Comparison of ENCODE assay signal across 16 mouse cellular contexts in the genomic region with DNA sequence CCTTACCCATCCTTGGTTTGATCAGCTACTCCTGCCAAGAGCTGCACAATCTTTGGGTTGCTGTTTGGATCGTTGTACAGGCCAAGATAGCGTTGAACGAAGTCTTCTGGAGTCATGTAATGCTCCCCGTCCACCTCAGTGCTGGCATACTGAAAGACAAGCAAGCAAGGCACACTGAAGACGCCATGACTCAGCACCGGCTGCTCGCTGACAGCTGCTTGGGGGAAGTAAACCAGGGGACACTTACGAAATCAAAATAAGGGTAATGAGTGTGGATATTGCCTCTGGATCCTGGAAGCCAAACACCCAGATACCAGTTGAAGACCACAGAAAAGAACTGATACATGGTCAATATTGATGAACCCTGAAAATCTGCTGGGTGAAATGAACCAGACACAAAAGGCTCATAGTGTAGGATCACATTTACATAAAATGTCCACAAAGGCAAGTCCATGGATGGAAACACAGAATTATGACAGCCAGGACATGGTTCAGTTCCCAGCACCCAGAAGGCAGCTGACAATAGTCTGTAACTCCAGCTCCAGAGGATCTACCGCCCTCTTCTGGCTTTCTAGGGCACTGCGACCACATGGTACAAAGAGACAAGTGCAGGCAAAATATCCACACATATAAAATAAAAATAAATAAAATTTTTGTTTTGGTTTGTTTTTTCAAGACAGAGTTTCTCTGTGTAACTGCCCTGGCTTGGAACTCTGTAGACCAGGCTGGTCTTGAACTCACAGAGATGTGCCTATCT. TPM values are rescaled to one million over a fixed set of nuclear protein-coding genes. Genes with fewer than 3 reads are reported as not detected.
DNase-seq lines count a peak whose midpoint lies in the region; ATAC-seq and TF ChIP-seq lines count a peak whose summit lies in the region.
"Had no signal": no experiment of that assay in that cellular context is flagged by ENCODE, and none has a peak within 500 bp of the region (broad histone marks: within the 10 kb centered on the region; RNA-seq: fewer than 3 reads in every experiment).

No protein-coding gene starts in this region.

- DNase-seq in gastrocnemius, adult 2 months = peak; percentile 60
- no peak for DNase-seq in gastrocnemius, postnatal 36 days
- DNase-seq in liver, embryonic 14.5 days (ENCODE audit: low read depth in 3 of 3, low spot score in 3 of 3) = no peak
- DNase-seq in liver = no peak
- peak; percentile 9 for DNase-seq in T-cell, adult 2 months (ENCODE audit: low spot score)
- peak; percentile 47 for DNase-seq in skeletal muscle tissue, adult 2 months (ENCODE audit: low read depth, low spot score)
- no peak for DNase-seq in retina, embryonic 14.5 days (ENCODE audit: low spot score)
- DNase-seq: gastrocnemius, postnatal 25 days; heart, postnatal 4 days; thymus, adult 2 months had no signal

- 0 out of 2 replicates have a peak overlapping the region, but pooled peaks have one; percentile 3 for H3K4me3 ChIP-seq in gastrocnemius, adult 2 months
- H3K4me3 ChIP-seq in liver, embryonic 14.5 days (ENCODE audit: insufficient read depth in 1 of 2, low read depth in 2 of 2, low read length in 2 of 2) = no peak overlapping the region
- H3K4me3 ChIP-seq in midbrain, embryonic 16.5 days (ENCODE audit: low read depth, low read length) = no peak overlapping the region
- H3K4me3 ChIP-seq: embryonic facial prominence, embryonic 13.5 days; intestine, embryonic 15.5 days; limb, embryonic 10.5 days had no signal

- no peak for ATAC-seq in liver, embryonic 14.5 days (ENCODE audit: insufficient read depth)
- ATAC-seq in midbrain, embryonic 16.5 days = no peak
- ATAC-seq: forebrain, embryonic 14.5 days; intestine, embryonic 15.5 days; lung, postnatal 0 days had no signal

- no peak overlapping the region for H3K4me2 ChIP-seq in liver, embryonic 14.5 days (ENCODE audit: low read depth)
- H3K4me2 ChIP-seq in midbrain, embryonic 16.5 days (ENCODE audit: low read length) = no peak overlapping the region
- H3K4me2 ChIP-seq: embryonic facial prominence, embryonic 13.5 days; intestine, embryonic 15.5 days had no signal

- TF ChIP-seq CTCF in gastrocnemius, adult 2 months (IDR thresholded peaks at IDR 0.05) = peak; percentile 41; the same call in 1 of the 2 replicates
- TF ChIP-seq CTCF in liver, embryonic 14.5 days (IDR thresholded peaks at IDR 0.05; ENCODE audit: low read depth) = peak; percentile 55

- 87% methylated on average over 10 of the region's 10 CpGs for WGBS in liver, embryonic 14.5 days (ENCODE audit: insufficient replicate concordance)
- 95% methylated on average over 10 of the region's 10 CpGs for WGBS in midbrain, embryonic 16.5 days

- H3K27ac ChIP-seq in gastrocnemius, adult 2 months = peak overlapping the region; percentile 87
- no peak overlapping the region for H3K27ac ChIP-seq in liver, embryonic 14.5 days
- no peak overlapping the region for H3K27ac ChIP-seq in midbrain, embryonic 16.5 days (ENCODE audit: low read length)
- H3K27ac ChIP-seq: embryonic facial prominence, embryonic 13.5 days; intestine, embryonic 15.5 days; limb, embryonic 10.5 days had no signal

- no peak for TF ChIP-seq EP300 in liver, embryonic 14.5 days (IDR thresholded peaks at IDR 0.05; ENCODE audit: low read depth)

- no peaks in the 10 kb centered on the region for H3K4me1 ChIP-seq in liver, embryonic 14.5 days (replicated peaks; ENCODE audit: control insufficient read depth in 2 of 2, insufficient read depth in 2 of 2, low read length in 1 of 2)
- H3K4me1 ChIP-seq in midbrain, embryonic 16.5 days (ENCODE audit: control insufficient read depth, insufficient read depth, low read length) = no peaks in the 10 kb centered on the region
- H3K4me1 ChIP-seq: intestine, embryonic 15.5 days; limb, embryonic 10.5 days had no signal

- H3K27me3 ChIP-seq in liver, embryonic 14.5 days (ENCODE audit: control insufficient read depth, insufficient read depth, low read length) = no peaks in the 10 kb centered on the region
- H3K27me3 ChIP-seq in midbrain, embryonic 16.5 days (ENCODE audit: control insufficient read depth, insufficient read depth, low read depth, low read length) = no peaks in the 10 kb centered on the region
- H3K27me3 ChIP-seq: embryonic facial prominence, embryonic 13.5 days; intestine, embryonic 15.5 days had no signal

- no peaks in the 10 kb centered on the region for H3K36me3 ChIP-seq in liver, embryonic 14.5 days (replicated peaks; ENCODE audit: control insufficient read depth, insufficient read depth, low read depth)
- H3K36me3 ChIP-seq in midbrain, embryonic 16.5 days (ENCODE audit: control insufficient read depth, insufficient read depth, low read length) = peaks cover 8% of the 10 kb centered on the region
- H3K36me3 ChIP-seq: intestine, embryonic 15.5 days had no signal

- H3K9ac ChIP-seq in liver, embryonic 14.5 days (replicated peaks) = no peak overlapping the region
- H3K9ac ChIP-seq in midbrain, embryonic 16.5 days (ENCODE audit: low read depth, low read length) = no peak overlapping the region
- H3K9ac ChIP-seq: embryonic facial prominence, embryonic 13.5 days; intestine, embryonic 15.5 days had no signal

- intact Hi-C loops in gastrocnemius, adult 2 months (cut with DNase I) = no loop called here
- intact Hi-C loops in gastrocnemius, postnatal 36 days (cut with DNase I) = no loop called here

- no peaks in the 10 kb centered on the region for H3K9me3 ChIP-seq in liver, embryonic 14.5 days (ENCODE audit: control insufficient read depth, low read length)
- no peaks in the 10 kb centered on the region; the same call in 1 of the 2 replicates for H3K9me3 ChIP-seq in midbrain, embryonic 16.5 days (replicated peaks; ENCODE audit: control insufficient read depth, low read length, poor library complexity, severe bottlenecking)
- H3K9me3 ChIP-seq: embryonic facial prominence, embryonic 13.5 days; intestine, embryonic 15.5 days; limb, embryonic 10.5 days had no signal

RNA-seq across cellular contexts. Expression of gene Slc25a12, which starts 23.5 kb away (rescaled TPM):
- 100 to 1,000 TPM; 344 to 471 TPM for total RNA-seq in gastrocnemius, adult 2 months (2021)
- total RNA-seq in gastrocnemius, postnatal 36 days (2021) = 100 to 1,000 TPM; 386 to 403 TPM
- polyA plus RNA-seq in liver, embryonic 14.5 days (2012; rRNA removed) = 12.8 and 13.1 TPM in 2 replicates
- polyA plus RNA-seq in liver, embryonic 14.5 days (2014; fragmentation: Nextera tagmentation; extraction: Ambion mirVana) = 23.0 and 24.0 TPM in 2 replicates
- polyA plus RNA-seq in midbrain, embryonic 16.5 days (2015; fragmentation: Nextera tagmentation; extraction: Ambion mirVana) = 114 and 117 TPM in 2 replicates

RNA-seq across cellular contexts. Expression of gene Hat1, which starts 44.7 kb away (rescaled TPM):
- total RNA-seq in gastrocnemius, adult 2 months (2021) = 10 to 100 TPM; 18.0 to 21.3 TPM
- total RNA-seq in gastrocnemius, postnatal 36 days (2021) = 10 to 100 TPM; 16.0 to 17.0 TPM
- 41.3 and 69.4 TPM in 2 replicates for polyA plus RNA-seq in liver, embryonic 14.5 days (2012; rRNA removed)
- 120 and 122 TPM in 2 replicates for polyA plus RNA-seq in liver, embryonic 14.5 days (2014; fragmentation: Nextera tagmentation; extraction: Ambion mirVana)
- 38.1 and 45.0 TPM in 2 replicates for polyA plus RNA-seq in midbrain, embryonic 16.5 days (2015; fragmentation: Nextera tagmentation; extraction: Ambion mirVana)

Comparison
In these comparisons a context has a peak if more than half of its experiments do, and no peak if none do; other contexts are left out.
1. DNase-seq: peak in gastrocnemius, adult 2 months (single experiment), T-cell, adult 2 months (single experiment) and skeletal muscle tissue, adult 2 months (single experiment); none in gastrocnemius, postnatal 36 days (0 of 2), liver, embryonic 14.5 days (0 of 3), liver (single experiment) and retina, embryonic 14.5 days (single experiment).